ENCODE assay signal across 8 mouse cellular contexts in genomic region chr13:46930659-46931046, GRCm38 (mm10). TPM values are rescaled to one million over a fixed set of nuclear protein-coding genes. Genes with fewer than 3 reads are reported as not detected.
DNase-seq lines count a peak whose midpoint lies in the region; ATAC-seq lines count a peak whose summit lies in the region.

No protein-coding gene starts in this region.

- H3K27ac ChIP-seq in kidney, embryonic 15.5 days = peak overlapping the region; percentile 99
- H3K27ac ChIP-seq in forebrain, embryonic 16.5 days (ENCODE audit: low read length) = no peak overlapping the region
- H3K27ac ChIP-seq in limb, embryonic 12.5 days = peak overlapping the region; percentile 97; the same call in 1 of the 2 replicates
- H3K27ac ChIP-seq in midbrain, embryonic 15.5 days = peak overlapping the region; percentile 97

- peak overlapping the region; percentile 93 for H3K4me2 ChIP-seq in kidney, embryonic 15.5 days
- peak overlapping the region; percentile 92 for H3K4me2 ChIP-seq in forebrain, embryonic 16.5 days (ENCODE audit: low read length)
- H3K4me2 ChIP-seq in limb, embryonic 12.5 days = peak overlapping the region; percentile 84
- peak overlapping the region; percentile 90 for H3K4me2 ChIP-seq in midbrain, embryonic 15.5 days

- no peaks in the 10 kb centered on the region; the same call in 1 of the 2 replicates for H3K27me3 ChIP-seq in kidney, embryonic 15.5 days
- H3K27me3 ChIP-seq in forebrain, embryonic 16.5 days (replicated peaks; ENCODE audit: control insufficient read depth, insufficient read depth, low read length) = no peaks in the 10 kb centered on the region
- peaks cover 12% of the 10 kb centered on the region for H3K27me3 ChIP-seq in limb, embryonic 12.5 days
- H3K27me3 ChIP-seq in midbrain, embryonic 15.5 days (replicated peaks) = 0 out of 2 replicates have a peak, but pooled peaks cover 3% of the 10 kb centered on the region

- ATAC-seq in kidney, embryonic 15.5 days (replicated peaks; ENCODE audit: low FRiP score) = 0 out of 2 replicates have a peak, but pooled peaks have one; percentile 17
- ATAC-seq in activated CD4-positive, CD25-positive, alpha-beta regulatory T cell, adult 4 months = peak; percentile 79
- ATAC-seq in forebrain, embryonic 16.5 days = no peak; the same call in 1 of the 2 replicates
- 0 out of 2 replicates have a peak, but pooled peaks have one; percentile 14 for ATAC-seq in limb, embryonic 12.5 days (ENCODE audit: insufficient number of reproducible peaks, insufficient read depth, low FRiP score, low TSS enrichment, low read depth)
- ATAC-seq in midbrain, embryonic 15.5 days (replicated peaks) = peak; percentile 48

- peaks cover 45% of the 10 kb centered on the region for H3K4me1 ChIP-seq in kidney, embryonic 15.5 days
- peaks cover 15% of the 10 kb centered on the region; the same call in 1 of the 2 replicates for H3K4me1 ChIP-seq in forebrain, embryonic 16.5 days (replicated peaks; ENCODE audit: control insufficient read depth, insufficient read depth, low read length)
- H3K4me1 ChIP-seq in limb, embryonic 12.5 days (replicated peaks) = peaks cover 28% of the 10 kb centered on the region
- H3K4me1 ChIP-seq in midbrain, embryonic 15.5 days = peaks cover 18% of the 10 kb centered on the region

- H3K36me3 ChIP-seq in kidney, embryonic 15.5 days = peaks cover 8% of the 10 kb centered on the region; the same call in 1 of the 2 replicates
- no peaks in the 10 kb centered on the region for H3K36me3 ChIP-seq in forebrain, embryonic 16.5 days (ENCODE audit: control insufficient read depth, insufficient read depth)
- peaks cover 7% of the 10 kb centered on the region for H3K36me3 ChIP-seq in limb, embryonic 12.5 days
- H3K36me3 ChIP-seq in midbrain, embryonic 15.5 days (replicated peaks) = no peaks in the 10 kb centered on the region

- WGBS in kidney, embryonic 15.5 days = 2% methylated on average over 15 of the region's 15 CpGs
- under 1% methylated on average over 15 of the region's 15 CpGs for WGBS in forebrain, embryonic 16.5 days
- WGBS in limb, embryonic 12.5 days = under 1% methylated on average over 15 of the region's 15 CpGs
- under 1% methylated on average over 15 of the region's 15 CpGs for WGBS in midbrain, embryonic 15.5 days

- no peaks in the 10 kb centered on the region for H3K9me3 ChIP-seq in kidney, embryonic 15.5 days (replicated peaks)
- H3K9me3 ChIP-seq in forebrain, embryonic 16.5 days (ENCODE audit: control insufficient read depth, low read length) = no peaks in the 10 kb centered on the region
- H3K9me3 ChIP-seq in limb, embryonic 12.5 days = no peaks in the 10 kb centered on the region
- no peaks in the 10 kb centered on the region for H3K9me3 ChIP-seq in midbrain, embryonic 15.5 days

- peak overlapping the region; percentile 86 for H3K4me3 ChIP-seq in kidney, embryonic 15.5 days (replicated peaks)
- H3K4me3 ChIP-seq in forebrain, embryonic 16.5 days (replicated peaks; ENCODE audit: low read length) = peak overlapping the region; percentile 77
- H3K4me3 ChIP-seq in limb, embryonic 12.5 days (replicated peaks) = peak overlapping the region; percentile 76
- peak overlapping the region; percentile 88 for H3K4me3 ChIP-seq in midbrain, embryonic 15.5 days

- DNase-seq in kidney, postnatal 14 days = no peak
- DNase-seq in thymus, postnatal 0 days (ENCODE audit: low spot score) = peak; percentile 42
- no peak for DNase-seq in urinary bladder, postnatal 25 days (ENCODE audit: low spot score)

- peak overlapping the region; percentile 88 for H3K9ac ChIP-seq in kidney, embryonic 15.5 days
- H3K9ac ChIP-seq in forebrain, embryonic 16.5 days (replicated peaks; ENCODE audit: low read depth, low read length) = no peak overlapping the region
- H3K9ac ChIP-seq in limb, embryonic 12.5 days (replicated peaks) = peak overlapping the region; percentile 86; the same call in 1 of the 2 replicates
- H3K9ac ChIP-seq in midbrain, embryonic 15.5 days = peak overlapping the region; percentile 97

RNA-seq across cellular contexts. Expression of gene Kif13a, which starts 1.0 kb away (rescaled TPM):
- polyA plus RNA-seq in kidney, embryonic 15.5 days (2015; fragmentation: Nextera tagmentation; extraction: Ambion mirVana) = 14.3 and 15.4 TPM in 2 replicates
- polyA plus RNA-seq in activated CD4-positive, CD25-positive, alpha-beta regulatory T cell, adult 4 months (2017; shearing (Covaris generic)) = 1 to 10 TPM; 3.5 to 5.7 TPM
- polyA plus RNA-seq in forebrain, embryonic 16.5 days (2015; fragmentation: Nextera tagmentation; extraction: Ambion mirVana) = 5.3 and 7.0 TPM in 2 replicates
- polyA plus RNA-seq in limb, embryonic 12.5 days (2016; fragmentation: Nextera tagmentation; extraction: Ambion mirVana) = 21.8 and 23.3 TPM in 2 replicates
- 11.9 and 14.1 TPM in 2 replicates for polyA plus RNA-seq in midbrain, embryonic 15.5 days (2015; fragmentation: Nextera tagmentation; extraction: Ambion mirVana)
- polyA plus RNA-seq in thymus, postnatal 0 days (2015; fragmentation: Nextera tagmentation; extraction: Ambion mirVana) = 5.5 and 6.3 TPM in 2 replicates
